Mouse (Mus musculus) hindbrain, postnatal 0 days (tissue): ENCODE measurements around the gene Abcb10. TPM values are rescaled to one million over a fixed set of nuclear protein-coding genes. Genes with fewer than 3 reads are reported as not detected.
A peak's percentile ranks its signal among the peaks of the same experiment; 100 is the strongest.
"Not testable (repeated sequence)": the region's sequence is repeated elsewhere in the genome, so short reads cannot be mapped to it uniquely, and the experiment has no call there.

Experiments
- ATAC-seq: fragments of 200-750 bp; cut with Nextera tagmentation; 2 replicates; pipeline ENCODE4 v1.8.0; 2017; ENCODE audit warnings: mild to moderate bottlenecking, moderate TSS enrichment, moderate library complexity
- DNase-seq: peaks from one replicate; pipeline ENCODE4 v3.0.0-alpha.2; 2015; ENCODE audit warnings: low spot score
- H3K27ac ChIP-seq: fragments of 300-500 bp; sonication (generic); 2 replicates; pipeline ENCODE4 v1.5.1; 2014; ENCODE audit warnings: mild to moderate bottlenecking
- H3K27me3 ChIP-seq: fragments of 300-500 bp; sonication (generic); 2 replicates; pipeline ENCODE4 v1.6.1; 2014; ENCODE audit warnings: low read length, mixed read lengths; ENCODE audit not compliant: insufficient read depth
- H3K36me3 ChIP-seq: fragments of 300-500 bp; sonication (generic); 2 replicates; pipeline ENCODE4 v1.6.1; 2014; ENCODE audit warnings: low read length, mixed read lengths; ENCODE audit not compliant: insufficient read depth
- H3K4me1 ChIP-seq: fragments of 300-500 bp; sonication (generic); 2 replicates; pipeline ENCODE4 v1.6.1; 2014; ENCODE audit warnings: antibody characterized with exemption, low read length, mixed read lengths; ENCODE audit not compliant: insufficient read depth
- H3K4me2 ChIP-seq: fragments of 300-500 bp; sonication (generic); 2 replicates; pipeline ENCODE4 v1.6.1; 2014; ENCODE audit warnings: low read depth, mild to moderate bottlenecking, low read length, moderate library complexity, mixed read lengths
- H3K4me3 ChIP-seq: fragments of 300-500 bp; sonication (generic); 2 replicates; pipeline ENCODE4 v1.5.1; 2014; ENCODE audit warnings: low read length
- H3K9ac ChIP-seq: fragments of 300-500 bp; sonication (generic); replicated peaks from 2 replicates; pipeline ENCODE4 v1.6.1; 2014; ENCODE audit warnings: mild to moderate bottlenecking, low read length, moderate library complexity, mixed read lengths
- H3K9me3 ChIP-seq: fragments of 300-500 bp; sonication (generic); 2 replicates; pipeline ENCODE4 v1.6.1; 2016; ENCODE audit warnings: low read length, mixed read lengths
- CTCF ChIP-seq: IDR thresholded peaks from 2 replicates; pipeline ENCODE4 v1.5.1; 2016; ENCODE audit warnings: antibody characterized with exemption, control low read depth, low read depth
- WGBS: fragments of 180-500 bp; shearing (Covaris S2); extraction: QIAGEN DNeasy Blood & Tissue Kit; methylation state at CpG from one replicate; pipeline ENCODE4 v1.1.7; 2014; 5-methylcytosine and 5-hydroxymethylcytosine counted together
- polyA plus RNA-seq: library from polyadenylated mRNA; unstranded; fragments of >200 nt; fragmentation: Nextera tagmentation; extraction: Ambion mirVana; gene quantifications from 2 replicates; pipeline ENCODE4 v1.2.1, GENCODE M21; 2015
- total RNA-seq: library from RNA; depleted of rRNA; stranded (reverse); fragments of >200 nt; gene quantifications from 2 replicates; pipeline ENCODE4 v1.2.3, GENCODE M21; 2014; rRNA removed

The Abcb10 gene
- 39.0 and 43.2 TPM in 2 replicates for total RNA-seq
- polyA plus RNA-seq: 12.4 and 13.4 TPM in 2 replicates

- DNase-seq (peak; percentile 89), ATAC-seq (peak; percentile 93)
- no peak for TF ChIP-seq CTCF
- peak within 1 kb of the TSS; percentile 78 for H3K4me3 ChIP-seq
- H3K9ac ChIP-seq: peak within 1 kb of the TSS; percentile 79
- H3K27ac ChIP-seq: peak within 1 kb of the TSS; percentile 74; the same call in 1 of the 2 replicates
- H3K9me3 ChIP-seq: no peaks in the 10 kb centered on the region
- H3K36me3 ChIP-seq: no peaks in the 10 kb centered on the region
- under 1% methylated on average over 40 of the region's 56 CpGs for WGBS
- peak within 1 kb of the TSS; percentile 94 for H3K4me2 ChIP-seq
- peaks cover 7% of the 10 kb centered on the region for H3K4me1 ChIP-seq
- H3K27me3 ChIP-seq: no peaks in the 10 kb centered on the region
Measured at GRCm38 (mm10) chr8:123982826-123983400, at the start of gene Abcb10. Abcb10 (minus strand) TSS chr8:123983122.

DNA sequence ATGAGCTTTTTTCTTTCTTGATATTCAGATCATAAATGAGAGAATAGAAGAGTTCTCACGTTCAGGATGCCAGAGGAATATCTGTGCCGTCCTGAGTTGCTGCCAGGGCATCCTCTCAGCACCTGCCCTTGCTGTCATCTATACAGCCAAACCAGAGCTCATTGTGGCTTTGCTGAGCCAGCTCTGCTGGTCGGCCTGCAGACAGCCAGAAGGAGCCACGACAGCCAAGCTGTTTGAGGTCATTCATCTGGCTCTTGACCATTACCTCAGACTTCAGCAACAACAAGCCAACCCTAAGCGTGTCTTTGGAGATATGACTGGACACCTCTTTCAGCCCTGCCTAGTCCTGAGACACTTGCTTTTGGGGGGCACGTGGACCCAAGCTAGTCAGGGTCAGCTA lies 44.9 kb upstream of the Abcb10 start:
- H3K36me3 ChIP-seq: peaks cover 45% of the 10 kb centered on the region
- H3K4me2 ChIP-seq: no peak overlapping the region
- no peak overlapping the region for H3K9ac ChIP-seq
- TF ChIP-seq CTCF: no peak
- no peaks in the 10 kb centered on the region for H3K9me3 ChIP-seq
- 83% methylated on average over 6 of the region's 6 CpGs for WGBS
- ATAC-seq (no peak), DNase-seq (no peak)
- H3K4me1 ChIP-seq: no peaks in the 10 kb centered on the region
- no peak overlapping the region for H3K4me3 ChIP-seq
- H3K27me3 ChIP-seq: no peaks in the 10 kb centered on the region
- no peak overlapping the region for H3K27ac ChIP-seq

DNA sequence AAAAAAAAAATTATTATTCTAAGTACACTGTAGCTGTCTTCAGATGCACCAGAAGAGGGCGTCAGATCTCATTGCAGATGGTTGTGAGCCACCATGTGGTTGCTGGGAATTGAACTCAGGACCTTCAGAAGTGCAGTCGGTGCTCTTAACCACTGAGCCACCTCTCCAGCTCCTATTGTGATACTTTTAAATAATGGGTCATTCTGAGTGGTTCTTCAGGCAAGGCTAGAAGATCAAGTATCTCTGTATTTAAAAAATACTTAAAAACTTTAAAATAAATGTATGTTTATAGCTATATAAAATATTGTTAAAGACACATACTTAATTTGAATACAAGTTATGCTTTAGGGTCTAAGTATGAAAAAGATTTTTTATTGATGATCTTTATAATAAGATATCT lies 43.3 kb upstream of the Abcb10 start:
- not testable (repeated sequence) for H3K4me2 ChIP-seq, H3K4me3 ChIP-seq, ATAC-seq, H3K27me3 ChIP-seq, H3K9me3 ChIP-seq, H3K27ac ChIP-seq, H3K9ac ChIP-seq, DNase-seq, H3K4me1 ChIP-seq
- H3K36me3 ChIP-seq: peaks cover 40% of the 10 kb centered on the region
- 83% methylated on average over 2 of the region's 2 CpGs for WGBS

DNA sequence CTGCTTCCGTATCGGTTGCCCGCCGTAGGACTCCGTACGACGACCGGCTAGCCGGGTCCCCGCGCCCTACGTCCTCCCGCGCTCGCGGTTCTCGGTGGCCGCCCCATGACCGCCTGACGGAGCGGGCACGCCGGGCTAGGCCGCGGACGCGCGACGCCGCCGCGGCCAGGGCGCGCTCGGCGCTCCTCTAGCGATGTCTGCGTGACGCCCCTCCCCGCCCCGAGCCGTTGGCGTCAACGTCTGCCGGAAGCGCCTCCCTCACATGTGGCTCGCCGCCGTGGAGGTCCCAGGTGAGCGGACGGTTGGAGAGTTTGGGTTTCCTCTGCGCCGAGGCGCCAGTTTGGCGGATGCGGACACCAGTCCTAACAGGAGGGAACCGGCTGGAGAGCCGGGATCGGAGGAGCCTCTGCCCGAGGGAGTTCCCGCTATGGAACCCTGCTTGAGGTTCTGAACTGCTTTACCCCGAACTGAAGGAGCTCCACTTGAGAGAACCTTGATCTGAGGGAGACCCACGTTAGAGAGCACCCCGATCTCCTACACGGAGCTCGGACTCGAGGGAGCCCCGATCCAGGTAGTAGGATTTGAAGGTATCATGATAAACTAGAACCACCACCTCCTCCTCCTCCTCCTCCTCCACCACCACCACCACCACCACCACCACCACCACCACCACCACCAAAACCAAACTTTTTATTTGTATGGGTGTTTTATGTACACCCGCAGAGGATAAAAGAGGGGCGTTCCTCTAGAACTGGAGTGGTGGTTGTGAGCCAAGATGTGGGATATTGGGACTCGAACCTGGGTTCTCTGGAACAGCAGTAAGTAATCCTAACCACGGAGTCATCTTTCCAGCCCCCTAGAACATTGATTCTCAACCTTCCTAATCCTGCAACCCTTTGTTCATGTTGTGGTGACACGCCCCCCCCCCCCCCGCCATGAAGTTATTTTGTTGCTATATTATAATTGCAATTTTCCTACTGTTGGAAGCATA lies 38.6 kb upstream of the Abcb10 start, which contains the start of the genes Taf5l and Urb2:
Gene Taf5l (minus strand): TSS at position 161 of the 991 bp plus-strand sequence.
Gene Urb2 (plus strand): TSS at position 272 of the 991 bp plus-strand sequence.
- Histone ChIP-seq H3K4me2 (peak within 1 kb of the TSS; percentile 71), H3K9me3 (no peaks in the 10 kb centered on the region), H3K9ac (peak within 1 kb of the TSS; percentile 72), H3K36me3 (0 out of 2 replicates have a peak, but pooled peaks cover 5% of the 10 kb centered on the region), H3K27me3 (no peaks in the 10 kb centered on the region), H3K4me3 (peak within 1 kb of the TSS; percentile 71), H3K27ac (peak within 1 kb of the TSS; percentile 87), H3K4me1 (peaks cover 16% of the 10 kb centered on the region)
- ATAC-seq (peak; percentile 96), DNase-seq (peak; percentile 96)
- 2% methylated on average over 66 of the region's 74 CpGs for WGBS
- no peak for TF ChIP-seq CTCF

DNA sequence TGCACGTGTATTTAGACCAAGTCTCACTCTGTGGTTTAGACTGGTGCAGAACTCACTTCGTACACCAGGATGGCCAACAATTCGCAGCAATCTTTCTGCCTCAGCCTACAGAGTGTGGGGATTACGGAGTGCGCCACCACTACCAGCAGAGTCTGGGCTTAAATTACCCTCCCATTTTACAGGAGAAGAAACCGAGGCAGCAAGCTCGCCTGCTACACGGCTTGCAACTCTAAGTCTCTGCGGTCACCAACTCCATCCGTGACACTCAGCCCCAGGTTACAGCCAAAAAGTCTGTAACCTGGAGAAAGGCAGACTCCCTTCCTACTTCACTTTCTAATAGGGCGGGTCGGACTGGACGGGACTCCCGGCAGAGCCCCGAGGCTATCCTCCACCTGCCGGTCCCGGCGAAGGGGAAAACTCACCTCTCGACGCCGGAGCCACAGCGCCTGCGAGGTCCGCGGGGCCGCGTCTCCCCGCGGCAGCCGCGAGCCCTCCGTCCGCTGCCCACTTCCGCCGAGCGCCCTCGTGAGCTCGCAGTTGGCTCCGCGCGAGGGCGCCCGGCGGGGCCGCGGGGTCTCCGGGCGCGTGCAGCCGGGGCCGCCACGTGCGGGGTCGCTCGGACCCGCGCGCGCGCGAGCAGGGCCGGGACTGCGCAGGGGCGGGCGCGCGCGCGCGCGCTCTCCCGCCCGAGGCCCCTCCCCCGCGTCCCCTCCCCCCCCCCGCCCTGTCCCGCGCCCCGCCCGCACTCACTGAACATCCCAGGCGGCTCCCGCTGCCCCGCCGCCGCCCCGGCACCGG lies 37.7 kb upstream of the Abcb10 start:
- peak; percentile 91 for ATAC-seq
- no peaks in the 10 kb centered on the region for H3K9me3 ChIP-seq
- H3K36me3 ChIP-seq: 0 out of 2 replicates have a peak, but pooled peaks cover 5% of the 10 kb centered on the region
- H3K27ac ChIP-seq: peak overlapping the region; percentile 87
- TF ChIP-seq CTCF: 0 out of 2 replicates have a peak, but pooled peaks have one; percentile 28
- 1% methylated on average over 45 of the region's 87 CpGs for WGBS
- peak; percentile 92 for DNase-seq
- peaks cover 16% of the 10 kb centered on the region for H3K4me1 ChIP-seq
- peak overlapping the region; percentile 72 for H3K9ac ChIP-seq
- H3K4me2 ChIP-seq: peak overlapping the region; percentile 71
- no peaks in the 10 kb centered on the region for H3K27me3 ChIP-seq
- peak overlapping the region; percentile 71 for H3K4me3 ChIP-seq

DNA sequence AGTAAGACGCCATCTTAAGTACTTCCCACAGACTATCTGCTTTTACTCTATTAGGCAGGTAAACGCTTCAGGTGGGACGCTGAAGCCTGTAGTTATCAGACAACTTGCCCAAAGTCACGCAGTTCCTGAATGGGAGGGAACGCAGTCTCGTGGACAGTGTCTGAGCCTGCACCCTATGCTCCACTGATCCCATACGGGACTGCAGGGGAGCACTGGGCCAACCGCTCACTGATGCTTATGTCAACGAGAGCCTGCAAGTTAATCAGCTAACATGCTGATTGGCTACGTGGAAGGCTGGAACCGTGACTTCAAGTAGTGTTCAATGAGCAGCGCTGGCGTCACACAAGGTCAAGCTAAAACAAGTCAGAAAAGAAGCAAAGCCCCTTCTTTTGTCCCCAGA lies 36.9 kb upstream of the Abcb10 start:
- Histone ChIP-seq H3K9me3 (no peaks in the 10 kb centered on the region), H3K27me3 (no peaks in the 10 kb centered on the region), H3K4me2 (peak overlapping the region; percentile 71), H3K36me3 (0 out of 2 replicates have a peak, but pooled peaks cover 5% of the 10 kb centered on the region), H3K4me1 (peaks cover 16% of the 10 kb centered on the region), H3K27ac (no peak overlapping the region), H3K4me3 (peak overlapping the region; percentile 71), H3K9ac (no peak overlapping the region)
- DNase-seq: no peak
- no peak for ATAC-seq
- no peak for TF ChIP-seq CTCF
- WGBS: 37% methylated on average over 13 of the region's 13 CpGs
